Mouse (Mus musculus) midbrain, embryonic 12.5 days (tissue): ENCODE results near the gene Aifm1. TPM values are rescaled to one million over a fixed set of nuclear protein-coding genes. Genes with fewer than 3 reads are reported as not detected.
A peak's percentile ranks its signal among the peaks of the same experiment; 100 is the strongest.

Experiments
- ATAC-seq: fragments of 200-750 bp; cut with Nextera tagmentation; 2 replicates; pipeline ENCODE4 v1.8.0; 2017; ENCODE audit warnings: low read depth, moderate TSS enrichment, moderate library complexity; ENCODE audit not compliant: low FRiP score
- H3K27ac ChIP-seq: fragments of 300-500 bp; sonication (generic); replicated peaks from 2 replicates; pipeline ENCODE4 v1.5.1; 2016; ENCODE audit warnings: mild to moderate bottlenecking
- H3K27me3 ChIP-seq: fragments of 300-500 bp; sonication (generic); 2 replicates; pipeline ENCODE4 v1.6.1; 2016; ENCODE audit warnings: mild to moderate bottlenecking
- H3K36me3 ChIP-seq: fragments of 300-500 bp; sonication (generic); 2 replicates; pipeline ENCODE4 v1.6.1; 2016
- H3K4me1 ChIP-seq: fragments of 300-500 bp; sonication (generic); 2 replicates; pipeline ENCODE4 v1.6.1; 2016
- H3K4me2 ChIP-seq: fragments of 300-500 bp; sonication (generic); replicated peaks from 2 replicates; pipeline ENCODE4 v1.6.1; 2016; ENCODE audit warnings: mild to moderate bottlenecking, moderate library complexity
- H3K4me3 ChIP-seq: fragments of 300-500 bp; sonication (generic); 2 replicates; pipeline ENCODE4 v1.5.1; 2016; ENCODE audit warnings: mild to moderate bottlenecking
- H3K9ac ChIP-seq: fragments of 300-500 bp; sonication (generic); replicated peaks from 2 replicates; pipeline ENCODE4 v1.6.1; 2016; ENCODE audit warnings: mild to moderate bottlenecking, moderate library complexity
- H3K9me3 ChIP-seq: fragments of 300-500 bp; sonication (generic); 2 replicates; pipeline ENCODE4 v1.6.1; 2016; ENCODE audit warnings: mild to moderate bottlenecking
- WGBS: fragments of 180-500 bp; shearing (Covaris S2); methylation state at CpG from one replicate; pipeline ENCODE4 v1.1.7; 2016; 5-methylcytosine and 5-hydroxymethylcytosine counted together
- polyA plus RNA-seq: library from polyadenylated mRNA; unstranded; fragments of >200 nt; fragmentation: Nextera tagmentation; extraction: Ambion mirVana; gene quantifications from 2 replicates; pipeline ENCODE4 v1.2.1, GENCODE M21; 2016

The Aifm1 gene
- polyA plus RNA-seq, result 61.8 and 63.2 TPM in 2 replicates

- Histone ChIP-seq H3K27ac (no peak within 1 kb of the TSS), H3K9ac (peak within 1 kb of the TSS; percentile 61)
- ATAC-seq, result peak; percentile 98
These were observed at the start of gene Aifm1 for GRCm38 (mm10) chrX:48513166-48513807. Gene Aifm1 (minus strand): TSS chrX:48513563.

GRCm38 (mm10) chrX:48532175-48532574 lies 18.8 kb upstream of the Aifm1 start:
- Histone ChIP-seq H3K4me1 (no peaks in the 10 kb centered on the region), H3K9ac (no peak overlapping the region), H3K27ac (no peak overlapping the region), H3K4me3 (no peak overlapping the region), H3K9me3 (no peaks in the 10 kb centered on the region), H3K4me2 (no peak overlapping the region), H3K27me3 (no peaks in the 10 kb centered on the region), H3K36me3 (no peaks in the 10 kb centered on the region)
- 26% methylated on average over 3 of the region's 3 CpGs for WGBS
- no peak for ATAC-seq

More at GRCm38 (mm10) chrX:48513166-48513807, at the start of gene Aifm1:
- peak within 1 kb of the TSS; percentile 54 for H3K4me3 ChIP-seq
- WGBS, result 19% methylated on average over 45 of the region's 45 CpGs
- 0 out of 2 replicates have a peak, but pooled peaks cover 6% of the 10 kb centered on the region for H3K4me1 ChIP-seq
- no peaks in the 10 kb centered on the region for H3K27me3 ChIP-seq
- peak within 1 kb of the TSS; percentile 55 for H3K4me2 ChIP-seq
- H3K9me3 ChIP-seq, result no peaks in the 10 kb centered on the region
- H3K36me3 ChIP-seq, result no peaks in the 10 kb centered on the region

GRCm38 (mm10) chrX:48526435-48526834 lies 13.1 kb upstream of the Aifm1 start:
- Histone ChIP-seq H3K27ac (no peak overlapping the region), H3K27me3 (no peaks in the 10 kb centered on the region), H3K9me3 (no peaks in the 10 kb centered on the region), H3K4me3 (no peak overlapping the region), H3K4me1 (0 out of 2 replicates have a peak, but pooled peaks cover 2% of the 10 kb centered on the region), H3K36me3 (no peaks in the 10 kb centered on the region), H3K9ac (no peak overlapping the region), H3K4me2 (no peak overlapping the region)
- WGBS, result 87% methylated on average over 2 of the region's 3 CpGs
- ATAC-seq, result no peak

- ATAC-seq, result no peak
- no peaks in the 10 kb centered on the region for H3K36me3 ChIP-seq
These were observed 12.5 kb upstream of the Aifm1 start for GRCm38 (mm10) chrX:48525866-48526265.

GRCm38 (mm10) chrX:48525332-48525731 lies 12.0 kb upstream of the Aifm1 start:
- H3K36me3 ChIP-seq, result no peaks in the 10 kb centered on the region
- ATAC-seq, result no peak
- H3K9me3 ChIP-seq, result no peaks in the 10 kb centered on the region
- H3K9ac ChIP-seq, result no peak overlapping the region
- H3K4me3 ChIP-seq, result no peak overlapping the region
- 75% methylated on average over 1 of the region's 1 CpGs for WGBS
- H3K4me2 ChIP-seq, result no peak overlapping the region
- 0 out of 2 replicates have a peak, but pooled peaks cover 4% of the 10 kb centered on the region for H3K4me1 ChIP-seq
- no peaks in the 10 kb centered on the region for H3K27me3 ChIP-seq
- no peak overlapping the region for H3K27ac ChIP-seq

More at GRCm38 (mm10) chrX:48525866-48526265, 12.5 kb upstream of the Aifm1 start:
- Histone ChIP-seq H3K9ac (no peak overlapping the region), H3K9me3 (no peaks in the 10 kb centered on the region), H3K27ac (no peak overlapping the region), H3K4me2 (no peak overlapping the region), H3K4me1 (0 out of 2 replicates have a peak, but pooled peaks cover 4% of the 10 kb centered on the region), H3K4me3 (no peak overlapping the region), H3K27me3 (no peaks in the 10 kb centered on the region)
- WGBS, result 75% methylated on average over 8 of the region's 8 CpGs

GRCm38 (mm10) chrX:48523512-48523911 lies 10.1 kb upstream of the Aifm1 start:
- Histone ChIP-seq H3K4me3 (no peak overlapping the region), H3K36me3 (no peaks in the 10 kb centered on the region), H3K27ac (no peak overlapping the region), H3K9ac (no peak overlapping the region), H3K4me2 (peak overlapping the region; percentile 16), H3K27me3 (no peaks in the 10 kb centered on the region), H3K9me3 (no peaks in the 10 kb centered on the region), H3K4me1 (0 out of 2 replicates have a peak, but pooled peaks cover 4% of the 10 kb centered on the region)
- WGBS, result 70% methylated on average over 3 of the region's 3 CpGs
- no peak for ATAC-seq

- Histone ChIP-seq H3K27ac (no peak overlapping the region), H3K36me3 (no peaks in the 10 kb centered on the region), H3K9ac (no peak overlapping the region), H3K4me3 (no peak overlapping the region), H3K27me3 (no peaks in the 10 kb centered on the region), H3K9me3 (no peaks in the 10 kb centered on the region), H3K4me2 (peak overlapping the region; percentile 63), H3K4me1 (0 out of 2 replicates have a peak, but pooled peaks cover 4% of the 10 kb centered on the region)
- 87% methylated on average over 3 of the region's 3 CpGs for WGBS
- no peak for ATAC-seq
These were observed 8.3 kb upstream of the Aifm1 start for GRCm38 (mm10) chrX:48521651-48522050.

GRCm38 (mm10) chrX:48519549-48520085 lies 6.3 kb upstream of the Aifm1 start:
- peak overlapping the region; percentile 70 for H3K9ac ChIP-seq
- ATAC-seq, result no peak
- peak overlapping the region; percentile 91 for H3K27ac ChIP-seq
- H3K4me1 ChIP-seq, result 0 out of 2 replicates have a peak, but pooled peaks cover 4% of the 10 kb centered on the region
- peak overlapping the region; percentile 52 for H3K4me3 ChIP-seq
- no peaks in the 10 kb centered on the region for H3K36me3 ChIP-seq
- WGBS, result 29% methylated on average over 20 of the region's 20 CpGs
- H3K27me3 ChIP-seq, result no peaks in the 10 kb centered on the region
- no peaks in the 10 kb centered on the region for H3K9me3 ChIP-seq
- H3K4me2 ChIP-seq, result peak overlapping the region; percentile 63

- ATAC-seq, result peak; percentile 86
These were observed 5.6 kb upstream of the Aifm1 start, which contains the start of gene Rab33a for GRCm38 (mm10) chrX:48518808-48519548. Gene Rab33a (plus strand): TSS chrX:48519285.

GRCm38 (mm10) chrX:48518211-48518807 lies 4.9 kb upstream of the Aifm1 start:
- WGBS, result 31% methylated on average over 15 of the region's 15 CpGs

More at GRCm38 (mm10) chrX:48518808-48519548, 5.6 kb upstream of the Aifm1 start, which contains the start of gene Rab33a:
- Histone ChIP-seq H3K9me3 (no peaks in the 10 kb centered on the region), H3K4me2 (peak within 1 kb of the TSS; percentile 63), H3K27me3 (no peaks in the 10 kb centered on the region), H3K4me1 (0 out of 2 replicates have a peak, but pooled peaks cover 4% of the 10 kb centered on the region), H3K4me3 (peak within 1 kb of the TSS; percentile 52), H3K36me3 (no peaks in the 10 kb centered on the region), H3K27ac (peak within 1 kb of the TSS; percentile 91), H3K9ac (peak within 1 kb of the TSS; percentile 70)
- 22% methylated on average over 33 of the region's 33 CpGs for WGBS

GRCm38 (mm10) chrX:48513824-48514223 lies 461 bp upstream of the Aifm1 start:
- Histone ChIP-seq H3K36me3 (no peaks in the 10 kb centered on the region), H3K9ac (0 out of 2 replicates have a peak overlapping the region, but pooled peaks have one; percentile 20), H3K4me2 (peak overlapping the region; percentile 55), H3K27me3 (no peaks in the 10 kb centered on the region), H3K4me1 (0 out of 2 replicates have a peak, but pooled peaks cover 6% of the 10 kb centered on the region), H3K4me3 (peak overlapping the region; percentile 54), H3K9me3 (no peaks in the 10 kb centered on the region), H3K27ac (no peak overlapping the region)
- no peak for ATAC-seq
- WGBS, result 28% methylated on average over 13 of the region's 13 CpGs

More at GRCm38 (mm10) chrX:48518211-48518807, 4.9 kb upstream of the Aifm1 start:
- H3K27me3 ChIP-seq, result no peaks in the 10 kb centered on the region
- H3K4me2 ChIP-seq, result peak overlapping the region; percentile 63
- 0 out of 2 replicates have a peak, but pooled peaks cover 4% of the 10 kb centered on the region for H3K4me1 ChIP-seq
- H3K36me3 ChIP-seq, result no peaks in the 10 kb centered on the region
- peak overlapping the region; percentile 70 for H3K9ac ChIP-seq
- peak overlapping the region; percentile 91 for H3K27ac ChIP-seq
- peak; percentile 91 for ATAC-seq
- H3K9me3 ChIP-seq, result no peaks in the 10 kb centered on the region
- H3K4me3 ChIP-seq, result peak overlapping the region; percentile 52
